Mouse (Mus musculus) megakaryocyte-erythroid progenitor cell, adult 5-6 weeks (primary cell): Measurements from ENCODE around the gene Itgad. TPM values are rescaled to one million over a fixed set of nuclear protein-coding genes. Genes with fewer than 3 reads are reported as not detected.

Experiments used
- ATAC-seq: replicated peaks from 2 replicates; pipeline ENCODE4 v1.8.0; 2016; ENCODE audit warnings: mild to moderate bottlenecking, inconsistent platforms; ENCODE audit not compliant: severe bottlenecking, poor library complexity, low FRiP score, low TSS enrichment
- total RNA-seq, 2 experiments: library from RNA; stranded (forward) in 1 of 2; stranded (reverse) in 1 of 2; fragments of 200-1000, 215-1000 nt in 1 of 2; fragments of >200 nt in 1 of 2; fragmentation: Nextera tagmentation in 1 of 2; gene quantifications; 2 replicates each; pipeline ENCODE4 v1.2.3; 2014 to 2017

The Itgad gene
- total RNA-seq, 2 experiments from 2014 or later: 0.11 TPM; not detected in 1

DNA sequence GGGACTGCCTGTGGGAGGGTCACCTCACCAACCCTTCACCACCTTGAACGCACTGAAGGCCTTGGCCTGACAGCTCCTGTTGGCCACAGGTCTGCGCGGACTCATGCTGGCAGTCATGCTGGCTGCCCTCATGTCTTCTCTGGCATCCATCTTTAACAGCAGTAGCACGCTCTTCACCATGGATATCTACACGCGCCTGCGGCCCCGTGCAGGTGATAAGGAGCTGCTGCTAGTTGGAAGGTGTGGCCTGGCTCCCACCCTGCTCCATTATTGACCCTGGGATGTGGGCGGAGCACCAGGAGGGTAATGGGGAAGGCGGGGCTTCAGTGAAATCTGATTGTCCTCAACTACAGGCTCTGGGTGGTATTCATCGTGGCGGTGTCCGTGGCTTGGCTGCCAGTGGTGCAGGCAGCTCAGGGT is 116.3 kb downstream of the Itgad start:
- peak; percentile 93 for ATAC-seq

DNA sequence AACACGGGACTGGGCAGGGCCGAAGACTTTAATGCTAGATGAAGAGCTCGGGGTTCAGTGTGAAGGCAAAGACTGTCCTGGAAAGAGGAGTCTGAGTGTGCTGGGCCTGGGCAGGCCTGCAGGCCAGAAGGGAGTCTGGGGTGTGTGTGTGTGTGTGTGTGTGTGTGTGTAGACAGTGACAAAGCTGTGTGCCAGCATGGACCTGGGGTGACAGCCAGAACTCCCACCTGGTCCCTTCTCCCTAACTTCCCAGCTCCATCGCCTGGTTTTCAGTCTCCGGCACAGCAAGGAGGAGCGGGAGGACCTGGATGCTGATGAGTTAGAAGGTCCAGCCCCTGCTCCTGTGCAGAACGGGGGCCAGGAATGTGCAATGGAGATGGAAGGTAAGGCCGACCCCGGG is 117.3 kb downstream of the Itgad start:
- ATAC-seq: no peak

Other genes starting within 250 kb of the Itgad start
- gene Kat8, start 241.9 kb upstream of the Itgad start, total RNA-seq (2014; fragmentation: Nextera tagmentation): 32.7 and 37.9 TPM in 2 replicates
- 27.0 and 35.8 TPM in 2 replicates for gene Kat8, start 241.9 kb upstream of the Itgad start, total RNA-seq (2017)
- gene Prss8, start 224.3 kb upstream of the Itgad start, total RNA-seq (2014; fragmentation: Nextera tagmentation): not detected in 2 replicates
- not detected in 2 replicates for gene Prss8, start 224.3 kb upstream of the Itgad start, total RNA-seq (2017)
- gene Prss36, start 207.7 kb upstream of the Itgad start, total RNA-seq (2014; fragmentation: Nextera tagmentation): 2.8 and 9.8 TPM in 2 replicates
- 2.5 and 3.4 TPM in 2 replicates for gene Prss36, start 207.7 kb upstream of the Itgad start, total RNA-seq (2017)
- gene Fus, start 186.9 kb upstream of the Itgad start, total RNA-seq (2014; fragmentation: Nextera tagmentation): 315 and 387 TPM in 2 replicates
- gene Fus, start 186.9 kb upstream of the Itgad start, total RNA-seq (2017): 61.4 and 85.2 TPM in 2 replicates
- 41.8 and 56.1 TPM in 2 replicates for gene Pycard, start 160.5 kb upstream of the Itgad start, total RNA-seq (2014; fragmentation: Nextera tagmentation)
- gene Pycard, start 160.5 kb upstream of the Itgad start, total RNA-seq (2017): 10.2 and 10.6 TPM in 2 replicates
- not detected in 2 replicates for gene Trim72, start 150.4 kb upstream of the Itgad start, total RNA-seq (2014; fragmentation: Nextera tagmentation)
- gene Trim72, start 150.4 kb upstream of the Itgad start, total RNA-seq (2017): 0.52 TPM in 1 of 2 replicates, not detected in the other
- 3.2 TPM in 1 of 2 replicates, not detected in the other for gene Itgam, start 91.7 kb upstream of the Itgad start, total RNA-seq (2014; fragmentation: Nextera tagmentation)
- 0.95 and 2.3 TPM in 2 replicates for gene Itgam, start 91.7 kb upstream of the Itgad start, total RNA-seq (2017)
- gene Gm49368, start 91.7 kb upstream of the Itgad start, total RNA-seq (2014; fragmentation: Nextera tagmentation): not detected in 2 replicates
- gene Gm49368, start 91.7 kb upstream of the Itgad start, total RNA-seq (2017): not detected in 2 replicates
- 0.92 TPM in 1 of 2 replicates, not detected in the other for gene Itgax, start 24.8 kb upstream of the Itgad start, total RNA-seq (2014; fragmentation: Nextera tagmentation)
- 0.46 and 2.7 TPM in 2 replicates for gene Itgax, start 24.8 kb upstream of the Itgad start, total RNA-seq (2017)
- 2.8 TPM in 1 of 2 replicates, not detected in the other for gene Cox6a2, start 52.0 kb downstream of the Itgad start, total RNA-seq (2014; fragmentation: Nextera tagmentation)
- gene Cox6a2, start 52.0 kb downstream of the Itgad start, total RNA-seq (2017): not detected in 2 replicates
- 15.3 and 18.1 TPM in 2 replicates for gene Armc5, start 83.0 kb downstream of the Itgad start, total RNA-seq (2014; fragmentation: Nextera tagmentation)
- gene Armc5, start 83.0 kb downstream of the Itgad start, total RNA-seq (2017): 9.2 and 9.8 TPM in 2 replicates
- gene 9130023H24Rik, start 83.7 kb downstream of the Itgad start, total RNA-seq (2014; fragmentation: Nextera tagmentation): 2.1 and 3.8 TPM in 2 replicates
- 2.2 and 4.8 TPM in 2 replicates for gene 9130023H24Rik, start 83.7 kb downstream of the Itgad start, total RNA-seq (2017)
- 2.2 TPM in 1 of 2 replicates, not detected in the other for gene Tgfb1i1, start 92.4 kb downstream of the Itgad start, total RNA-seq (2014; fragmentation: Nextera tagmentation)
- gene Tgfb1i1, start 92.4 kb downstream of the Itgad start, total RNA-seq (2017): 0.27 and 1.3 TPM in 2 replicates
- 0.81 and 1.1 TPM in 2 replicates for gene Slc5a2, start 111.3 kb downstream of the Itgad start, total RNA-seq (2014; fragmentation: Nextera tagmentation)
- gene Slc5a2, start 111.3 kb downstream of the Itgad start, total RNA-seq (2017): 0.65 and 1.5 TPM in 2 replicates
- gene BC017158, start 143.8 kb downstream of the Itgad start, total RNA-seq (2014; fragmentation: Nextera tagmentation): 82.5 and 95.0 TPM in 2 replicates
- gene BC017158, start 143.8 kb downstream of the Itgad start, total RNA-seq (2017): 30.8 and 50.8 TPM in 2 replicates